Mouse (Mus musculus) kidney, embryonic 14.5 days (tissue): ENCODE measurements at regions not wholly inside any gene's neighbourhood (a gene's known extent, or its start where the extent isn't known, plus 50 kb on each side); places are given as distances from the start of the nearest gene placed in this dataset.

Source experiments
- ATAC-seq: fragments of 200-750 bp; cut with Nextera tagmentation; 2 replicates; pipeline ENCODE4 v1.8.0; 2017; ENCODE audit warnings: moderate number of reproducible peaks, mild to moderate bottlenecking, moderate TSS enrichment, moderate library complexity; ENCODE audit not compliant: low FRiP score, low TSS enrichment
- H3K27ac ChIP-seq: fragments of 300-500 bp; sonication (generic); 2 replicates; pipeline ENCODE4 v1.5.1; 2014; ENCODE audit warnings: low read depth, mild to moderate bottlenecking, low read length, moderate library complexity, mixed read lengths
- H3K27me3 ChIP-seq: fragments of 300-500 bp; sonication (generic); 2 replicates; pipeline ENCODE4 v1.6.1; 2014; ENCODE audit warnings: mild to moderate bottlenecking, low read length; ENCODE audit not compliant: control insufficient read depth, insufficient read depth
- H3K36me3 ChIP-seq: fragments of 300-500 bp; sonication (generic); 2 replicates; pipeline ENCODE4 v1.6.1; 2014; ENCODE audit warnings: low read length, mixed read lengths; ENCODE audit not compliant: control insufficient read depth, insufficient read depth
- H3K4me1 ChIP-seq: fragments of 300-500 bp; sonication (generic); 2 replicates; pipeline ENCODE4 v1.6.1; 2014; ENCODE audit warnings: low read length, mixed read lengths; ENCODE audit not compliant: control insufficient read depth, insufficient read depth
- H3K4me2 ChIP-seq: fragments of 300-500 bp; sonication (generic); replicated peaks from 2 replicates; pipeline ENCODE4 v1.6.1; 2014; ENCODE audit warnings: low read depth, mild to moderate bottlenecking, low read length
- H3K4me3 ChIP-seq: fragments of 300-500 bp; sonication (generic); 2 replicates; pipeline ENCODE4 v1.5.1; 2014; ENCODE audit warnings: mild to moderate bottlenecking, low read length
- H3K9ac ChIP-seq: fragments of 300-500 bp; sonication (generic); 2 replicates; pipeline ENCODE4 v1.6.1; 2014; ENCODE audit warnings: low read depth, mild to moderate bottlenecking, low read length, moderate library complexity
- H3K9me3 ChIP-seq: fragments of 300-500 bp; sonication (generic); 2 replicates; pipeline ENCODE4 v1.6.1; 2016; ENCODE audit warnings: low read length; ENCODE audit not compliant: control insufficient read depth
- WGBS: fragments of 180-500 bp; shearing (Covaris S2); extraction: QIAGEN DNeasy Blood & Tissue Kit; methylation state at CpG from one replicate; pipeline ENCODE4 v1.1.7; 2014; 5-methylcytosine and 5-hydroxymethylcytosine counted together

GRCm38 (mm10) chr15:59804821-59805220 is 211.6 kb downstream of the 4933412E24Rik start:
- Histone ChIP-seq H3K4me1 (no peaks in the 10 kb centered on the region), H3K4me3 (no peak overlapping the region), H3K36me3 (no peaks in the 10 kb centered on the region), H3K9me3 (no peaks in the 10 kb centered on the region), H3K27ac (no peak overlapping the region), H3K27me3 (no peaks in the 10 kb centered on the region), H3K4me2 (no peak overlapping the region), H3K9ac (no peak overlapping the region)
- ATAC-seq: no peak
- 90% methylated on average over 2 of the region's 2 CpGs for WGBS

- Histone ChIP-seq H3K27ac (no peak overlapping the region), H3K4me1 (no peaks in the 10 kb centered on the region), H3K4me3 (no peak overlapping the region), H3K4me2 (no peak overlapping the region), H3K27me3 (no peaks in the 10 kb centered on the region), H3K9ac (no peak overlapping the region), H3K36me3 (no peaks in the 10 kb centered on the region), H3K9me3 (no peaks in the 10 kb centered on the region)
- ATAC-seq: no peak
- 91% methylated on average over 7 of the region's 7 CpGs for WGBS
These were observed 212.0 kb downstream of the 4933412E24Rik start for GRCm38 (mm10) chr15:59804394-59804793.

GRCm38 (mm10) chr15:59802276-59802675 is 214.1 kb downstream of the 4933412E24Rik start:
- no peaks in the 10 kb centered on the region for H3K4me1 ChIP-seq
- H3K27ac ChIP-seq: no peak overlapping the region
- no peak overlapping the region for H3K4me3 ChIP-seq
- no peaks in the 10 kb centered on the region for H3K27me3 ChIP-seq
- WGBS: 73% methylated on average over 6 of the region's 7 CpGs
- no peaks in the 10 kb centered on the region for H3K9me3 ChIP-seq
- no peak for ATAC-seq
- H3K36me3 ChIP-seq: no peaks in the 10 kb centered on the region
- H3K4me2 ChIP-seq: no peak overlapping the region
- no peak overlapping the region for H3K9ac ChIP-seq

DNA sequence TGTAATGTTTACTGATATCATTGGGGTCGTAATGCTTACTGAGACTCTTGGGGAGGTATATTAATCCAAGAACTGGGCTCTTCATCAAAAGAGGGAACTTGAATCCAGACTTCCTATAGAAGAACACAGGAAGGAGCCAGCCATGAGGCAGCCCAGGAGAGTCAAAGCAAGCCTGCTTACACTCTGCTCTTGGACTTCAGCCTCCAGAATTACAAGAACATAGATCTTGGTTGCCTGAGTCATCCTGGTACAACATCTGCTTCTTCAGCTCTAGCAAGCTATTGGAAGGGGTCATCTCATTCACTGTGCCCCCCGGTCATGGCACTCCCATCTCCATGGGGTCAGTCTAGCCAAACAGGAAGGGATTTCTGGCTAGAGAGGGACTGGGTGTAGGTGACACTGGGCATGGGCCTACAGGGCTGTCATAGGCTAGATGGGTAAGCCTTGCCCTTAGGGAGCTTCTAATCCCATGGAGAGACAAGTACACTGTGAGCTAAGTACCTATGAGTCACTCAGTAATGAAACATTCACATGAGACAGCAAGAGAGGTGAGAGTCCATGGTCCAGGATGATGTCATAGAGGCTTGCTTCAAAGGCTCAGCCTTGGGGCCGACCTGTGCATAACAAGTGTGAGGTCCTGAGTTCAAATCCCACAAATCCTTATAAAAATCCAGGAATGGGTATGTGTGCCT is 217.1 kb downstream of the 4933412E24Rik start:
- Histone ChIP-seq H3K4me1 (no peaks in the 10 kb centered on the region), H3K9ac (no peak overlapping the region), H3K27me3 (no peaks in the 10 kb centered on the region), H3K4me2 (no peak overlapping the region), H3K4me3 (no peak overlapping the region), H3K27ac (no peak overlapping the region), H3K36me3 (no peaks in the 10 kb centered on the region), H3K9me3 (no peaks in the 10 kb centered on the region)
- no peak for ATAC-seq
- WGBS: 92% methylated on average over 3 of the region's 3 CpGs

DNA sequence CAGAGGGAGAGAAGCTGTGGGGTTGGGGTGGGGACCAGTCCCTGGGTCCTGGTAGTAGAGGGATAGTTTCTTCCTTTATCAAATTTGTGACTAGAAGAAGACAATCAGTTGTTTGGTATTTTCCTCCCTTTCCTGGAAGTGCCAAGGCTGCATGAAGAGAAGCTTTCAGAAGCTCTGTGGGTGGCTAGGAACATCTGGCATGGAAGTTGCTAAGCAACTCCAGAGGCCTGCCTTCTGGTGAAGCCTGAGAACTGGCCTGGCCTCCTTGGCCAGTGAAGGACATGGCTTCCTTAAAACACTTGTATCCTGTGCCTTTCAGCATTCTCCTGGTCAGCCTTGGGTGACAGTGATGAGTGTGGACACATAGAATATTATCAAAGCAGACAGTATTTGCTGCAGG is 217.9 kb downstream of the 4933412E24Rik start:
- no peak for ATAC-seq
- Histone ChIP-seq H3K36me3 (no peaks in the 10 kb centered on the region), H3K9ac (no peak overlapping the region), H3K4me1 (no peaks in the 10 kb centered on the region), H3K9me3 (no peaks in the 10 kb centered on the region), H3K27me3 (no peaks in the 10 kb centered on the region), H3K4me3 (no peak overlapping the region), H3K27ac (no peak overlapping the region), H3K4me2 (no peak overlapping the region)

DNA sequence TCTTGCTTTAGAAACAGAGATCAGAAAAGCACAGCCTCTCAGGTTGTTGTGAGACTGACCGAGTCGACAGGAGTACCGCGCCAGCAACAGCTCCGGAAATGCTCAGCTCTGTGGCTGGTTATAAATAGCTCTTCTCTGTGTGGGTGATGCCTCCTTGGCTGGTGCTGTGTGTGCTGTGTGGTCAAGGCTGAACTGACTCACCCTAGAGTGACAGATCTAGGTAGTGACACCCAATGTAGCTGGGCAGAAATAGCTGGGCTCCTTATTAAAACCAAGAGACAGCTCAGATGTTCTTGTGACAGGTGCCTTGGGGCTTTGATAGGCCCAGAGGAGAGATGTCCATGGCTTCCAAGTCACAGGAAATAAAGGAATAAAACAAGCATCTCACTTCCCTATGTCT is 220.7 kb downstream of the 4933412E24Rik start:
- no peak for ATAC-seq
- H3K36me3 ChIP-seq: no peaks in the 10 kb centered on the region
- H3K27me3 ChIP-seq: no peaks in the 10 kb centered on the region
- H3K9ac ChIP-seq: no peak overlapping the region
- no peak overlapping the region for H3K4me2 ChIP-seq
- no peaks in the 10 kb centered on the region for H3K4me1 ChIP-seq
- no peaks in the 10 kb centered on the region for H3K9me3 ChIP-seq
- 89% methylated on average over 5 of the region's 5 CpGs for WGBS
- no peak overlapping the region for H3K4me3 ChIP-seq
- H3K27ac ChIP-seq: no peak overlapping the region

DNA sequence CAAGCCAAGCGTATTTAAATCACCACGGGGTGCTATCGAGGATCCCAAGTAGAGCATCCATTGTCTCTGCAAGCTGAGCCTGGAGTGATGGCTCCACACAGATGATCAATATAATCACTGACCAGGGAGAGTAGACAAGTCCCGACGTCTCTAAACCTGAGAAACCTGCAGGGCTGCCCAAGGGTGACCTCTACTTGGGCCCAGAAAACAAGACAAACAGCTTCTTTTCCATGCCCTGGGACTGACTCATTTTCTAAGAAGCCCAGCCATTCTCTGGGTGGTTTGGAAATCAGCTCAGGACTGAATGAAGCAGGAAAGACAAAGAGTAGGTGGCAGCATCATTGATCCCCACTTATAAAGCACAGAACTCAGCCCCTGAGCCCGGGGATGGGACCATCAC is 221.5 kb downstream of the 4933412E24Rik start:
- Histone ChIP-seq H3K4me1 (no peaks in the 10 kb centered on the region), H3K27ac (no peak overlapping the region), H3K4me2 (no peak overlapping the region), H3K27me3 (no peaks in the 10 kb centered on the region), H3K4me3 (no peak overlapping the region), H3K9me3 (no peaks in the 10 kb centered on the region), H3K9ac (no peak overlapping the region), H3K36me3 (no peaks in the 10 kb centered on the region)
- no peak for ATAC-seq
- 90% methylated on average over 6 of the region's 6 CpGs for WGBS

DNA sequence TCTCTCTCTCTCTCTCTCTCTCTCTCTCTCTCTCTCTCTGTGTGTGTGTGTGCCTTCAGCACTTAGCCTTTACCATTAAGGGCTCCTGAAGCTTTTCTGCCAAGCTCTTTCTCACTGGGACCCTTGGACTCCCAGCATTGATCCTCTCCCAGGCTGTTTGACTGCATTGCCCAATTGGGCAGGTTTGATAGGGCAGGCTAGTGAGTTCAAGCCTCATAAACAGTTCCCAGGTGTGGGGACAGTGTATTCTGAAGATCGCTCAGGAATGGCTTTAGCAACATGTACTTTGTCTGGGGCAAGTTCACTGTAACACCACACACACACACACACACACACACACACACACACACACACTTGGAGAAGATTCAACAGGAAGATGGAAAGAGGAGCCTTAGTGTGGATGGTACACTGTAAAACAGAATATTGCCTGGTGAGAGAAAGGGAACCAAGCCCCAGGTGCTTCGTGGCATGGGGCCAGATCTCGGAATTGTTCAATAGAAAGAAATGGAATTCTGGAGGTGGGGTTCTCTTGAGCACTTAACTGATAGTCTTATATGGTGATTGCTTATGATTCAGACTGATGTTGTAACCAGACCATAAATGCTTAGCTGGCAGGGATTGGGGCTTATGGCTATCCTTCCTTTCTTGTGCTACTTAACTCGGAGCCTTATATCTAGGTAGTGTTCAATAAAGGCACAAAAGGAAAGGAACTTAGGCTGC is 229.5 kb downstream of the 4933412E24Rik start:
- Histone ChIP-seq H3K4me2 (no peak overlapping the region), H3K27ac (no peak overlapping the region), H3K4me1 (peaks cover 20% of the 10 kb centered on the region), H3K9ac (no peak overlapping the region), H3K36me3 (no peaks in the 10 kb centered on the region), H3K4me3 (no peak overlapping the region), H3K9me3 (no peaks in the 10 kb centered on the region), H3K27me3 (no peaks in the 10 kb centered on the region)
- 93% methylated on average over 4 of the region's 4 CpGs for WGBS
- ATAC-seq: no peak

DNA sequence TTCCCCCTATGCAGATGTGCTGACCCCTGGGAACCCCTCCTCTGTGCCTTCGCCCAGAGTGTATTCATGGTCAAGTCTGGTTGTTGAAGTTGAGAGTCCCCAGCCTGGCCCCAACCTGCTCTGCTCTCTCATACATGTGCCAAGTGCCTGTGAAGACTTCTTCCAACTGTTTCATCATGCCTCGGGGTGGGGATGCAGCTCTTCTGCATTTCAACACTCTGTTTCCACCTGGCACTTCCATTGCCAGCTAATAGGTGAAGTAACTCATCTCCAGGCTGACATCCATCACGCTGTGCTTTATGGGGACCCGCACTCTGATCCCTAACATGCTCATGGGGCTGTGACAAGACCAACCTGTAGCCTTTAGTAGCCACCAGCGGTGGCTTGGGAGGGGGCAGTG is 230.4 kb downstream of the 4933412E24Rik start:
- 89% methylated on average over 5 of the region's 5 CpGs for WGBS
- peaks cover 20% of the 10 kb centered on the region for H3K4me1 ChIP-seq
- H3K27ac ChIP-seq: no peak overlapping the region
- no peaks in the 10 kb centered on the region for H3K36me3 ChIP-seq
- no peak overlapping the region for H3K9ac ChIP-seq
- ATAC-seq: no peak
- H3K9me3 ChIP-seq: no peaks in the 10 kb centered on the region
- no peak overlapping the region for H3K4me2 ChIP-seq
- H3K4me3 ChIP-seq: no peak overlapping the region
- H3K27me3 ChIP-seq: no peaks in the 10 kb centered on the region
